Mouse (Mus musculus): ENCODE measurements around the gene Sgms1. TPM values are rescaled to one million over a fixed set of nuclear protein-coding genes. Genes with fewer than 3 reads are reported as not detected.
"Not testable (repeated sequence)": the region's sequence is repeated elsewhere in the genome, so short reads cannot be mapped to it uniquely, and the experiment has no call there.

Sgms1 gene
- polyA plus RNA-seq, 1 experiment from 2014 or later, result 21.5 TPM

DNA sequence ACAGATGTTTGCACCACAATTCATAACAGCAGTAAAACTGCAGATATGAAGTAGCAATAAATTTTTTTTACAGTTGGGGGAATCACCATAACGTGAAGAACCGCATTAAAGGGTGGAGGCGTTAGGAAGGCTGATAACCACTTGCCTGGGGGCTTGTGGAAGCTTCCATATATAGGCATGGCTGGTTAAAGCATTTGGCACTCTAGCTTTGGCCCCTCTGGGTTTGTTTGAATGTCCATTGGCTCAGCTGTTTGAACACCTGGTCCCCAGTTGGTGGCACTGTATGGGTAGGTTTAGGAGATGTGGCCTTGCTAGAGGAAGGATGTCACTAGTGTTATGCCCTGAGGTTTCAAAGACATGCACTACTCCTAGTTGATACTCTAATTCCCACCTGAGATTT lies 27.0 kb downstream of the Sgms1 start:
- H3K9ac ChIP-seq, result no peak overlapping the region
- H3K27me3 ChIP-seq (replicated peaks), result no peaks in the 10 kb centered on the region
- no peak overlapping the region for H3K27ac ChIP-seq
- H3K4me3 ChIP-seq, result no peak overlapping the region
- 90% methylated on average over 3 of the region's 3 CpGs for WGBS
- H3K4me1 ChIP-seq, result peaks cover 5% of the 10 kb centered on the region
- H3K36me3 ChIP-seq (replicated peaks), result no peaks in the 10 kb centered on the region
- H3K9me3 ChIP-seq, result no peaks in the 10 kb centered on the region
- ATAC-seq (replicated peaks), result no peak
- H3K4me2 ChIP-seq, result no peak overlapping the region

DNA sequence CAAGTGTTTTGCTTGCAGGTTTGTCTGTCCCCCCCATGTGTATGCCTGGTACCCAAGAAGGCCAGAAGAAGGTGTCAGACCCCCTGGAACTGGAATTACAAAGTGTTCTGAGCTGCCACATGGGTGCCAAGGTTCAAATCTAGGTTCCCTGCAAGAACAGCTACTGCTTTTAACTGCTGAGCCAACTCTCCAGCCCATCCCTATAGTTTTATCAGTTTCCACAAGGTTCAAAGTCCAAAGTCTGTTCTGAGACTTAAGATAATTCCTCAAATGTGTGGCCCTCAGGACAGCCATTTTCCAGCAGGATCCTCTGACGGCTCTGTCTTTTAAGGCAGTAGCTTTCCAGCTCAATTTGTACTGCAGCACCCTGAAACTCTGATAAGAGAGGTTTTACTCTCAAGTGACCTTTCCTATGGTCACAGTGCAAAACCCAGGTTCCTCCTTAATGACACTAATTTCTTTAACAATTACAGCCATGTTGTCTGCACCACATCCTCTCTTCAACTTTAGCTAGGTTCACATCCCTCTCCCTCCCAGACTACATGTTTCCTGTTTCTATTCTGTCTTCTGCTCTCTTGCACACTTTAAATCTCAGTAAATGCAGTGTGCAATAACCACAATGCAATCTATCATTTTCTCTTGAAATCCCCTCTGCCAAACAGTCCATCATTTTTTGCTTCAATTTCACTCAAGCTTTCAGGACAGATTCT lies 28.4 kb downstream of the Sgms1 start:
- H3K9me3 ChIP-seq, result no peaks in the 10 kb centered on the region
- no peak overlapping the region for H3K4me3 ChIP-seq
- H3K27me3 ChIP-seq (replicated peaks), result no peaks in the 10 kb centered on the region
- WGBS, result 86% methylated on average over 1 of the region's 1 CpGs
- H3K4me1 ChIP-seq, result peaks cover 5% of the 10 kb centered on the region
- no peak overlapping the region for H3K9ac ChIP-seq
- H3K4me2 ChIP-seq, result no peak overlapping the region
- no peak overlapping the region for H3K27ac ChIP-seq
- H3K36me3 ChIP-seq (replicated peaks), result no peaks in the 10 kb centered on the region
- ATAC-seq (replicated peaks), result no peak

DNA sequence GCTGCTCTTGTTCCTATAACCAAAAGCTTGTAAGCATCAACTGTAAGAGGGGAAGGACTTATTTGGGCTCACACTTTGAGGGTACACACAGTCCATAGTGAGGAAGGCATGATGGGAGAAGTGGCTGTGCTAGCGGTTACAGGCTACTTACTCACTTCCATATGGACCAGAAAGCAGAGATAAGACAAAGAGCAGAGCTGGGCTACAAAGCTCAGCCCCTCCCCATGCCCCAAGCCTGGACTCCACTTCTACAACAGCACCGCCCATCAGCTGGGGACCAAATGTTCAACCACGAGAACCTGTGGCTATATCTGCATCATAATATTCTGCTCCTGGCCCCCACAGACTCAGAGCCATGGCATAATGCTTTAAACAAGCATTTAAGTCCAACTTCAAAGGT lies 29.0 kb downstream of the Sgms1 start:
- Histone ChIP-seq H3K4me1 (peaks cover 5% of the 10 kb centered on the region), H3K27ac (no peak overlapping the region), H3K4me3 (no peak overlapping the region), H3K9me3 (no peaks in the 10 kb centered on the region), H3K36me3 (replicated peaks) (no peaks in the 10 kb centered on the region), H3K9ac (no peak overlapping the region), H3K4me2 (no peak overlapping the region), H3K27me3 (replicated peaks) (no peaks in the 10 kb centered on the region)
- no peak for ATAC-seq (replicated peaks)
- WGBS, result 88% methylated on average over 3 of the region's 3 CpGs

DNA sequence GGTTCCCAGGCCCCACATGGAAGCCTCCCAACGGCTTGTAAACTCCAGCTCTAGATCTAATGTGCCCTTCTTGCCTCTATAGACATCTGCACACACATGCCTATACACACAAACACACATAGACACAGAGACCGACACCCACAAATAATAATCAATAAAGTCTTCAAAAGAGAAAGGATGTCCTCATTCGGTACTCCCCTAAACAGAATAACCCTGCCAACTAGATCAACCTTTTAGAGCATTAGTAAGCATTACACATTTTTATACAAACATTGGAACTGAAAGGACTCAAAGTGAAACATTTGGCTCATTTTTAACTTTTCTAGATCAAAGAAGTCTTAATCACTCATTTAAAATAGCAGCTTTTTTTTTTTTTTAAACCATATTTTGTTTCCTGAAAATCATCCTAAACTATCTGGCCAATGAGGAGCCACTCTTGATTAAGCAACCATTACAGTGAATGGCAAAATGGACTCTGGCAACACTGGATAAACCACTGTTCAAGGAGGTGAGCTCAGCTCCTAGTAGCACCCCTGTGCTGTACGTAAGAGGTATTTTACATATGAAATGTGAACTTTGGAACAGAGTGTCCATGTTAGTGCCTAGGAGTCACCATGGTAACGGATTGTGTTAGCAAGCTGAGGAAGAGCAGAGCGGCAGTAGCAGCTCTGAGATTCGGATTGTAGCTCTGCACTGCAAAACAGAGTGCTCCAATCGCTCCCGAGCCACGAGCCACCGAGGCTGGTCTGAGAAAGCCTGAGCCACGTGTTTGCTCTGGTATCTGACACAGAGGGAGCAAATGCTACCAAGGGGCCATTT lies 30.6 kb downstream of the Sgms1 start:
- Histone ChIP-seq H3K27me3 (replicated peaks) (no peaks in the 10 kb centered on the region), H3K36me3 (replicated peaks) (no peaks in the 10 kb centered on the region), H3K9me3 (no peaks in the 10 kb centered on the region), H3K4me2 (0 out of 2 replicates have a peak overlapping the region, but pooled peaks have one; percentile 8), H3K4me3 (no peak overlapping the region), H3K4me1 (peaks cover 5% of the 10 kb centered on the region), H3K27ac (peak overlapping the region; percentile 54; the same call in 1 of the 2 replicates), H3K9ac (no peak overlapping the region)
- ATAC-seq (replicated peaks), result peak; percentile 85
- 41% methylated on average over 12 of the region's 12 CpGs for WGBS

DNA sequence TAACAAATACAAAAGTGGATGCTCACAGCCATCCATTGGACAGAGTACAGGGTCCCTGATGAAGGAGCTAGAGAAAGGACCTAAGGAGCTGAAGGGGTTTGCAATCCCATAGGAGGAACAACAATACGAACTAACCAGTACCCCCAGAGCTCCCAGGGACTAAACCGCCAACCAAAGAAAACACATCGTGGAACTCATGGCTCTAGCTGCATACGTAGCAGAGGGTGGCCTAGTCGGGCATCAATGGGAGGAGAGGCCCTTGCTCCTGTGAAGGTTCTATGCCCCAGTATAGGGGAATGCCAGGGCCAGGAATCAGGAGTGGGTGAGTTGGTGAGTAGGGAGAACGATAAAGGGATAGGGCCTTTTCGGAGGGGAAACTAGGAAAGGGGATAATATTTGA lies 31.5 kb downstream of the Sgms1 start:
- not testable (repeated sequence) for H3K9me3 ChIP-seq; ATAC-seq (replicated peaks); H3K4me1 ChIP-seq; H3K27ac ChIP-seq; H3K36me3 ChIP-seq (replicated peaks); H3K4me3 ChIP-seq; H3K9ac ChIP-seq; H3K27me3 ChIP-seq (replicated peaks); H3K4me2 ChIP-seq
- 94% methylated on average over 7 of the region's 7 CpGs for WGBS

DNA sequence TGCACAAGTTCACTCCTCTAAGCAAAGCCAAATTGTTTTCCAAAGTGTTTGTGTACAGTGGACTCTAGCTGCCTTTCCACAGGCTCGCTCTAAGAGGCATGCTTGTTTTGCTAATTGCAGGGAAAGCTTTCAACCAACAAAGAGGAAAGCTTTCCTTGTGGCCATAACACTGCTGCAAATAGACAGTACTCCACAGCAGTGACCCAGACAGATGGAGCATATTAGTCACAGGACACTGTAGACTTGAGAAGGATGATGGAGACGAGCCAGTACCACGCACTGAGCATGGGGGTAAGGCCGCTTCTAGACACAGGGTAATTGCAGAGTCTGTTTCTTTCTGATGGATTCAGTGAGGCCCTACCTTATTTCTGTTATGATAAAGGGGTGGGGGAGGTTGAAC lies 33.3 kb downstream of the Sgms1 start:
- 78% methylated on average over 4 of the region's 4 CpGs for WGBS
- Histone ChIP-seq H3K9ac (no peak overlapping the region), H3K36me3 (replicated peaks) (no peaks in the 10 kb centered on the region), H3K4me1 (peaks cover 5% of the 10 kb centered on the region), H3K27me3 (replicated peaks) (no peaks in the 10 kb centered on the region), H3K4me3 (no peak overlapping the region), H3K9me3 (no peaks in the 10 kb centered on the region), H3K27ac (peak overlapping the region; percentile 45; the same call in 1 of the 2 replicates), H3K4me2 (no peak overlapping the region)
- ATAC-seq (replicated peaks), result no peak; the same call in 1 of the 2 replicates

DNA sequence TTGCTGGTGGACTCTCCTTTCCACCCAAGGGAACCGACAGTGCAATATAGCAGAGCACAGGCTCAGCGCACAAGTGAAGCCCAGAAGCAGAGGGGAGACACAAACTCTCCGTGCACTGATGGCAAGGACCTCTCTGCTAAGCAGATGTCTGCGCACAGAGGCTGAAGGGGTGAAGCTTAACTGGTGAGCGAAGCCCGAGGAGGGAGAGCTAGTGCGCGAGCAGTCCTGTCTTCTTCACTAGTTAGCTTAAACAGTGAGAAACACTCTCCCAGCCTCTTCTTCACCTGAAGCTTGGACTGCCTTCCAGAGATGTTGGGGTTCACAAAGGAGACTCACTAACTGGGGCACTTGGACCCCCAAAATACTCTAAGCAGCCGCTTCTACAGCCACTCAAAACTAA lies 36.1 kb downstream of the Sgms1 start:
- Histone ChIP-seq H3K4me2 (no peak overlapping the region), H3K27me3 (replicated peaks) (no peaks in the 10 kb centered on the region), H3K9me3 (no peaks in the 10 kb centered on the region), H3K4me3 (no peak overlapping the region), H3K27ac (no peak overlapping the region), H3K36me3 (replicated peaks) (no peaks in the 10 kb centered on the region), H3K9ac (no peak overlapping the region), H3K4me1 (no peaks in the 10 kb centered on the region)
- ATAC-seq (replicated peaks), result no peak
- 96% methylated on average over 9 of the region's 9 CpGs for WGBS

DNA sequence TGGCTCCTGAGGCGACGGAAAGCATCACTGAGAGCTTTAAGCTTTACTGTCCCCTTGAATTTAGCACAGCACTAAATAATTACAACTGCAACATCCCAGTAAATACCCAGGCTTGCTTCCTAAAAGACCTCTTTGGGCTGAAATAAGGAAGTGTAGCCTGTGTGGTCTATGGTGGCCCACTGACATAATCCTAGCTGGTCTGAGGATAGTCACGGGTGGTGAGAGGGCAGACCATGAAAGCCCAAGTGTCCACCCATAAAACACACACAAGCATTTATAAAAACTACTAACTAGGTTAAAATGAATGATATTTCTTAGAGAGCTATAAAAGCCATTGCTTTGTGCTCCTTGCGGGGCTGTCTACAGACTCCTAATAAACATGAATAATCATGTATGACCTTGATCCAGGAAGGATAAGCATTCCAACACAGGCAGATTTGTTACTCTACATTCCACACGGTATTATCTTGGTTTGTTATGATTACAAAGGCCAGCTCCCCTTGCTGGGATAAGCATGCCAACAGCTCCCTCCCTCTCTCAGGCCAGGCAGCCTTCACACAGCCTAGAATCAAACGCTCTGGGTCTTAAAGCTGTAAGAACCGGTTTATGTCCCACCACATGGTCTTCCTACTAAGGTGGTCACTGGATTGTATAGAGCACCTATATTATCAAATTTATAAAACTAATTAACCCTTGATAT lies 40.4 kb downstream of the Sgms1 start:
- Histone ChIP-seq H3K9ac (no peak overlapping the region), H3K4me1 (peaks cover 7% of the 10 kb centered on the region), H3K9me3 (no peaks in the 10 kb centered on the region), H3K4me2 (no peak overlapping the region), H3K4me3 (no peak overlapping the region), H3K36me3 (replicated peaks) (no peaks in the 10 kb centered on the region), H3K27me3 (replicated peaks) (no peaks in the 10 kb centered on the region), H3K27ac (no peak overlapping the region)
- 0 out of 2 replicates have a peak, but pooled peaks have one; percentile 10 for ATAC-seq (replicated peaks)
- 35% methylated on average over 7 of the region's 7 CpGs for WGBS

DNA sequence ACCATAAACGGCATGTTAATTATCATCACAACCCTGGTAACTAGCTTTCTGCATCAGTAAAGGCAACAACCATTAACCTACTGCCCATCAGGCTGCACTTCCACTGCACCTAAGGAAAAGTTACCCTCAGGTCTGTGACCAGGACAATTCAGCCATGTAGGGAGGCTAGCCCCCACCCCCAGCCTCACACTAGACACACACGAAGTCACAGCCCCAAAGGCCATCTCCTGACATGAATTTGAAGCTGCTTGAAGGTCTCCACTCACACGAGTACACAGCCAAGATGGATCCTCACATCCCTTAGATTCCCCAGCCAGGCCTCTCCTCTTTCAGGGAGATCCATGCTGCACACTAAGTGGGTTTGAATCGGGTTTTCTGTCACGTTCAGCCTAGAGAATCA lies 42.0 kb downstream of the Sgms1 start:
- Histone ChIP-seq H3K9me3 (no peaks in the 10 kb centered on the region), H3K4me1 (peaks cover 11% of the 10 kb centered on the region), H3K36me3 (replicated peaks) (no peaks in the 10 kb centered on the region), H3K9ac (no peak overlapping the region), H3K4me3 (no peak overlapping the region), H3K27ac (no peak overlapping the region), H3K4me2 (no peak overlapping the region), H3K27me3 (replicated peaks) (no peaks in the 10 kb centered on the region)
- 88% methylated on average over 5 of the region's 5 CpGs for WGBS
- no peak for ATAC-seq (replicated peaks)

DNA sequence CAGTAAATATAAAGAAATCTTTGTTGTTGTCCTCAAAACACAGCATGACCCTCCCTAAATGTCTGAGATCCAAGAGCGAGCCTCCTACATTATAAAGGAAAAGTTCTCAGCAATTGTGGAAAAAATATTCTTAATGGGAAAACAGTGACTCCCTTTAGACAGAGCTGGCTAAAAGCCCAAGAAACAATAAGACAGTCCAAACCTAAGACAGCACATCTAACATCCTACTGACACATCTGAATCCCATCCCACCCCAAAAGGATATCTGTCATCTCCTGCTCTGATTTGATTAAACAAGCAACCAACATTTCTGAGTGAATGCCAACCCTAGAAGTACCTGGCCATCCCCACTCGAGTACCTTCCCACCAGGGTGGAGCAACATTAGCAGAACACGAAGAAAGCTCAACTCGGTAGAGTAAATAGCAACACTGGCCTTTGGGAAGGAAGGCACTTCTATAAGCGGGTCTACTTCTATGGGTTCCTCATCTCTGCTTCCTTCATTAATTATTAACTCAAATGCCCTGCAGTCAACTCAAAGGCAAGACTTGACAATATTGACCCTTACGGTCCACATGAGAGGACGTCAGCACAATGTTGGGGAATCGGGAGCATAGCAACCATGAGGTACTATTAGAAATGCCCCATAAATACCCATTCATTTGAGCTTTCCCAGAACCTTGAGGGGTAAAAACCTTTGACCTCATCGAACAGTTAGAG lies 42.7 kb downstream of the Sgms1 start:
- no peak overlapping the region for H3K4me2 ChIP-seq
- no peak overlapping the region for H3K9ac ChIP-seq
- H3K4me1 ChIP-seq, result peaks cover 11% of the 10 kb centered on the region
- H3K9me3 ChIP-seq, result no peaks in the 10 kb centered on the region
- H3K27me3 ChIP-seq (replicated peaks), result no peaks in the 10 kb centered on the region
- no peak overlapping the region for H3K27ac ChIP-seq
- WGBS, result 88% methylated on average over 9 of the region's 9 CpGs
- H3K36me3 ChIP-seq (replicated peaks), result no peaks in the 10 kb centered on the region
- no peak overlapping the region for H3K4me3 ChIP-seq
- no peak for ATAC-seq (replicated peaks)

DNA sequence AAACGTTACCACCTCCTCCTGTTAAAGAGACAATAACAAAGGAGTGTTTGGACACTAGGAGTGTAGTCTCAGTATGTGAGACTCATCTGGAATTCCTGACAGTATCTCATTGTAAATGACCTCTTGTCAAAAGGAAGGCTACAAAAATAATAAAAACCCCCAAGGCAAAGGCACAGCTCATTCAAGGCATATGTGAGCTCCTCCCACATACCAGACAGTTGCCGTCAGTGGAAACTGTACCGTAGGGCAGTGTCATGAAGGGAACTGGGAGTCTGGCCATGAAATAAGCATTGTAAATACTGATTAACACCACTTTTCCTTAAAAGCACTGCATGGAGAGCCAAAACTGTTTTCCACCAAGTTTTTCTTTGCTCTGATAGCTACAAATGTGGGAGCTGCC lies 43.3 kb downstream of the Sgms1 start:
- Histone ChIP-seq H3K9ac (no peak overlapping the region), H3K27ac (no peak overlapping the region), H3K9me3 (no peaks in the 10 kb centered on the region), H3K27me3 (replicated peaks) (no peaks in the 10 kb centered on the region), H3K36me3 (replicated peaks) (no peaks in the 10 kb centered on the region), H3K4me3 (no peak overlapping the region), H3K4me2 (no peak overlapping the region), H3K4me1 (peaks cover 11% of the 10 kb centered on the region)
- WGBS, result 36% methylated on average over 3 of the region's 3 CpGs
- no peak for ATAC-seq (replicated peaks)

DNA sequence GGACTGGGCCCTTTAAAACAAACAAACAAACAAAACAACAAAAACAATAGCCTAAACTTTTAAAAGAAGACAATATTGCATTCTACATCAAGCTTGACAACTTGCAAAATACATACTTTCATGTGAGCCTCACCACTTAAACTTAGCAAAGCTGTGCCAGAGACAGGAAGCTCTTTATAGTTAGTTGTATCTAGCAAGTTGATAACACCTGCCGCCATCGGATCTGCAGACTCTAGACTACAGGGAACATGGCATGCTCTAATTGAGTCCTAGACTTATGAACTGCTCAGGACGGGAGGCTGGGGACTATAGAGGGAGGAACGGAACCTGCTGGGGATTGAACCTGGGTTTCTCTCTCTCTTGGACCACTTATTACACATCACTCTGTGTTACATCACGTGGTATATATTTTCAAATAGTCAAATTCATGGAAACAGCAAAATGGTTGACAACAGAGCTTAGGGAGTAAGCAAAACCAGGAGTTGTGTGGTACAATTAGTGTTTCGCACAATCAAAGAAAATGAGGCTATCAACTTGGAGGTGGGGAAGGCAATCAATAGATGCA lies 44.3 kb downstream of the Sgms1 start:
- no peaks in the 10 kb centered on the region for H3K36me3 ChIP-seq (replicated peaks)
- H3K4me2 ChIP-seq, result no peak overlapping the region
- 84% methylated on average over 6 of the region's 6 CpGs for WGBS
- H3K4me3 ChIP-seq, result no peak overlapping the region
- no peak overlapping the region for H3K9ac ChIP-seq
- no peaks in the 10 kb centered on the region for H3K9me3 ChIP-seq
- no peaks in the 10 kb centered on the region for H3K27me3 ChIP-seq (replicated peaks)
- no peak for ATAC-seq (replicated peaks)
- H3K27ac ChIP-seq, result no peak overlapping the region
- H3K4me1 ChIP-seq, result peaks cover 11% of the 10 kb centered on the region

Data from midbrain, embryonic 15.5 days (tissue).